Mouse (Mus musculus) CD4-positive, CD25-positive, alpha-beta regulatory T cell, adult 2 months (primary cell): ENCODE measurements at regions not wholly inside any gene's neighbourhood (a gene's known extent, or its start where the extent isn't known, plus 50 kb on each side); places are given as distances from the start of the nearest gene placed in this dataset.
"Not testable (repeated sequence)": the region's sequence is repeated elsewhere in the genome, so short reads cannot be mapped to it uniquely, and the experiment has no call there.

Experiments
- DNase-seq: peaks from one replicate; pipeline ENCODE4 v3.0.0-alpha.2; 2012; ENCODE audit warnings: low read depth, low spot score

DNA sequence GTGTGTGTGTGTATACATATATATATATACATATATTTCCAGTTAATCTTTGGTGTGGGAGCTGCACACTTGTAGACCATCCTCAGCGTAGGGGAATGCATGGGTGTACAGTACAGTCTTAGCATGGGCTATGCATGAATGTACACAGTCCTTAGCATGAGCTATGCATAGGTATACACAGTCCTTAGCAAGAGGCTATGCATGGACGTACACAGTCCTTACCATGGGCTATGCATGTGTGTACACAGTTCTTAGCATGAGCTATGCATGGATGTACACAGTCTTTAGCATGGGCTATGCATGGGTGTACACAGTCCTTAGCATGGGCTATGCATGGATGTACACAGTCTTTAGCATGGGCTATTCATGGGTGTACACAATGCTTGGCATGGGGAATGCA lies 70.5 kb downstream of the Rchy1 start:
- DNase-seq: no peak

DNA sequence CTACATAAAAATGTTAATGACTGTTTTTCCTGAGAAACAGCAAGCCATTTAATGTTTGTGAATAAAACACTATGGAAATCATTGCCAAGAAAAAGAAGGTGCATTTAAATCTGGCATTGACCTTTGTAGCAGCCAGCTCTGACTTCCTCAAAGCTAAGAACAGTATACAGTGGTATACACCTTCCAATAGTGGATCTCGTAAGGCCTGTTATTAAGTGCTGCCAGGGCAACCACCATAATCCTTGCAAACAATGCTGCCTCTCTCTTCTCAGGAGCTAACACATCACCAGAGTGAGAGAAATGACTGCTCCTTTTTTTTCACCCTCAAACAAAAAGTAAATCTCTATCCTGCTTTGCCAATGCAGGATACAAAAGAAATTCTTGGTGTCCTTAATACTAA lies 81.1 kb downstream of the Rchy1 start:
- no peak for DNase-seq

DNA sequence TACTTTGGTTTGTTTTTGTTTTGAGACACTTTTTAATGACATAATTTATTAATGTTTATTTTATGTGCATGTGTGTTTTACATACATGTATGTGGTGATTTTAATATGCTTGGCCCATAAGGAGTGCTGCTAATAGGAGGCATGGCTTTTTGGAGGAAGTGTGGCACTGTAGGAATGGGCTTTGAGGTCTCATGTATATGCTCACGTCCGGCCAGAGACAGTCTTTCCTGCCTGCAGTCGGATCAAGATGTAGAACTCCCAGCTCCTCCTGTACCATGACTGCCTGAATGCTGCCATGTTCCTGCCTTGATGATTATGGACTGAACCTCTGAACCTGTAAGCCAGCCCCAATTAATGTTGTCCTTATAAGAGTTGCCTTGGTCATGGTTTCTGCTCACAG lies 82.6 kb downstream of the Rchy1 start:
- DNase-seq: no peak

GRCm38 (mm10) chr5:91878627-91879026 lies 84.2 kb downstream of the Rchy1 start:
- DNase-seq: no peak

- DNase-seq: no peak
Observed at GRCm38 (mm10) chr5:91876682-91877031, 86.2 kb downstream of the Rchy1 start.

DNA sequence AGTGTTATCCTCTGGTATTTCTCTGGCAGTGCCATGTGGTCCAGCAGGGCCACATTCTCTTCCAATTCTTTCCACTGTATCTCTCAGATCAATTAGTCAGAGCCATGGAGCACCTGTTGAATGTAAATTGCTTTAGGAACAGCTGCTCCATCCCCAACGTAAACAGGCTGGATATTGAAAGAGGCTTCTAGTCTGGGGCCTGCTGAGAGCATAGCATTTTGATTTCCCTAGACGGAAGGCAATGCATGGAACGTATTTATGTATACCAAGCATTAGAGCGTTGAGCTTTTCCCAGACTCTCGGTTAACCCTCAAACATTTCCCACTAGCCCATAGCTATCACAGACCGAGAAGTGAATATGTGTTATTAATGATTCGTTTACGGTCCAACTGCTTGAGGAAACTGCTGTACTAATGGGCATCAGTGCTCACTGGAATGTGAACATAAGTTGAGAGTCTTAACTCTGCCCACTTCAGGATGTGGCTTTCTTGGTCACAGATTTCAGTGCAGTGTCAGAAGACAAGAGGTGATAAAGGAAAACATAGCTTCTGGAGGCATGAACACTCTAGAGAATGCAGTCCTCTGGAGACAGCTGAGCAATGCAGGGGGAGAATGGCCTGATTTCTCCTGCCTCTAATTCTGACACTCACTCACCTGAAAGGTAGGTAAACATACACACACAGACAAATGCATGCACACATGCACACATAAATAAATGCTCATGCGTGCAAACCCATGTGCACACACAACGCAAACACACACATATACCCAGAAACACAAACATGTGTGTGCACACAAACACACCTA lies 86.8 kb downstream of the Rchy1 start:
- DNase-seq: no peak

GRCm38 (mm10) chr5:91872816-91873215 lies 90.1 kb downstream of the Rchy1 start:
- DNase-seq: no peak

DNA sequence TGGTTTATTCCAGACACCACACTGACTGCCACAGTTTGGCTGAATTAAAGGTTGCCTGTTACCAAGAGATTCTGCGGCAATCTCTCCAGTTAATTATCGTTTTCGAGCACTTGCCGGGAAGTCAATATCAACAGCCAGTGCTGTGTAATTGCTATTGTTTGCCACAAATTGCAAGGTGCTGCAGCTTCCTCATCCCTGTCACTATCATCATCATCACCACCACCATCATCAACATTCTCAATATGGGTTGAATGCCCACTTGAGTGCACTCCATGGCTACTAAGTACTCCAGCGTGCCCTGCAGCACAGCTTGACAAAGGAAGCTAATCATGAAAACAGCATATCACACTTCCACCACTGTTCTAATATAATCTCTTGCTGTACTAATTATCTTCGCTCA lies 93.1 kb downstream of the Rchy1 start:
- no peak for DNase-seq

GRCm38 (mm10) chr5:91866184-91866583 lies 96.7 kb downstream of the Rchy1 start:
- DNase-seq: no peak

GRCm38 (mm10) chr5:91865365-91865764 lies 97.5 kb downstream of the Rchy1 start:
- DNase-seq: no peak

GRCm38 (mm10) chr5:91862843-91863242 lies 100.0 kb downstream of the Rchy1 start:
- no peak for DNase-seq

DNA sequence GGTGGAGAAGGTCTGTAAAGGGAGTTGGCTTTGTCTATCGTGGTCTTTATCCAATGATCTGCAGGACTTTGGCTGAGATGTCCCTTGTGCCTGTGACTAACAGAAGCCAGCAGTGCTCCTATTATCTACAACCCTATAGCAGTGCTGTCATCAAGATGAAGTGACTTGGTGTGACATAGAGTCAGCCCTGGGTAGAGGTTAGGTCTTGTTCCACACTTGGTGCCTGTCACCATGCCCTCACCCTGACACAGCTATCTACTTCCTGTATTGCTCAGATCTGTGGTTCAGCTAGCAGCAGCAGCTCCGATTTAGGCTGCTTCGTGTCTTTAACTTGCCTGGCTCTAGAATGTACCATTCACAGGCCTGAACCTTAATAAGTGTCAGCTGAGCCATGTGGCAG lies 100.6 kb downstream of the Rchy1 start:
- no peak for DNase-seq

DNA sequence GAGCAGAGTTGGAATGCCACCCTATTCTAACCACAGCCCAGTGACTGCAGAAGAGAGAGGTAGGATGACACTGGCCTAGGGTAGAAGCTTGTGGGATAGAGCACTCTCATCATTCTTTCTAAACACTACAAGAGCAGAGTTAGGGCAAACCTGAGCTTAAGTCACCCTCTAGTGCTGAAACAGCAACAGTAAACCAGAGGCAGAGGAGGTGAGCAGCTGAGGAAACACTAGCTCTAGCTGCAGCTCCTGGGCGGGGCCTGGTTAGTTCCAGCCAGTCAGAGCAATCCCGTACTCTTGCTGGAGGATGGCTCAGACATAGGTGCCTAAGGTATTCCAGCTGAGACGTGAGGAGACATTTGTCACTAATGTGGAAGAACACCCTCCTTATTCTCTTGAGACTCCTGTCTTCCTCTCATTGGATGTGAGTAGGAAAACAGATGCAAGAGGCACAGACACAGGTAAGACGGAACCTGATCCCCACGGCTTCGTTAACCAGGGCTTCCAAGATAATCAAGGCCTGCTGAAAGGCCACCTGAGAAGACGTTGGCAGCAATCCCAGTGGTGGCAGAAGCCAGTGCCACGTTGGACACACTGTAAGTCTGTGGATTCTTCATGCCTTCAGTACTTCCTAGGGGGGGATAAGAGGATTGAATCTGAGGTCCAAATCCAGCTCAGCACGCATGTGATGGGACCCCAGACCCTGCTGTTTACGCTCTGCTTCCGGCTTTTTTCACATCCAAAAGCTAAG lies 101.3 kb downstream of the Rchy1 start:
- no peak for DNase-seq

GRCm38 (mm10) chr5:91860489-91860888 lies 102.4 kb downstream of the Rchy1 start:
- DNase-seq: no peak

DNA sequence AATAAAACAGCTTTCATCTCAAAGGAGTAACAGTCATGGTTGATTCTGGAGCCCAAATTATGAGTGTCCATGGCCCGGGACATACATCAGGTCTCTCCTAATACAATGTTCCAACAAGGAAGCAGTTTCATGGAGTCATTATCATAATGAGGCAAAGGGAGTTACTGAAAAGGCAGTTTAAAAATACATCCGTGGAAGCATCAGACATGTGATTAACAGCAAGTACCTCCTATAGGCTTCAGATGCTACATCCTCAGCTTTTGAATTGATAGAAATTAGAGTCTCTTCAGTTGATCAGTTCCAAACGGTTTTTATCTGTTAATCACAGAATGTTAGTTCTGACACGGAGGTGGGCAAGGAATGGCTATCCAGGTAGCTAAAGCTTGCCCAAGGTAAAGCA lies 110.5 kb downstream of the Rchy1 start:
- DNase-seq: no peak

DNA sequence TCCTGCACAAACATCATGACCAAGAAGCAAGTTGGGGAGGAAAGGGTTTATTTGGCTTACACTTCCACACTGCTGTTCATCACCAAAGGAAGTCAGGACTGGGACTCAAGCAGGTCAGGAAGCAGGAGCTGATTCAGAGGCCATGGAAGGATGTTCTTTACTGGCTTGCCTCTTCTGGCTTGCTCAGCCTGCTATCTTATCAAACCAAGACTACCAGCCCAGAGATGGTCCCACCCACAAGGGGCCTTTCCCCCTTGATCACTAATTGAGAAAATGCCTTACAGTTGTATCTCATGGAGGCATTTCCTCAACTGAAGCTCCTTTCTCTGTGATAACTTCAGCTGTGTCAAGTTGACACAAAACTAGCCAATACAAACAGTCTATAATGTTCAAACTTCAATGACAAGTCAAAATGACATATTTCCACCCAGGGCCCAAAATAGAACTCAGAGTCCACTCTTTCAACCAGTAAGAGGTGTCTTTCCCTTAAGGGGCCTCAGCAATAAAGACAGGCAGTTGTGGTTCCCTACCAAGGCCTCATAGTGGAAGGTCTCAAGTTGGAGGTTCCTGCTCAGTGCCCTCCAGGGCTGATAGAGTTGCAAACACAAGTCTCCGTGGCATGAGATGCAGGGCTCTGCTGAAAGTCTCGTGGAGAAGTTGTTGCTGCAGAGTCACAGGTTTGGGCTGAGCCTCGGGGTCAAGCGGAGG lies 111.9 kb downstream of the Rchy1 start:
- not testable (repeated sequence) for DNase-seq

GRCm38 (mm10) chr5:91850440-91850839 lies 112.4 kb downstream of the Rchy1 start:
- no peak for DNase-seq

GRCm38 (mm10) chr5:91849533-91849932 lies 113.3 kb downstream of the Rchy1 start:
- DNase-seq: no peak

DNA sequence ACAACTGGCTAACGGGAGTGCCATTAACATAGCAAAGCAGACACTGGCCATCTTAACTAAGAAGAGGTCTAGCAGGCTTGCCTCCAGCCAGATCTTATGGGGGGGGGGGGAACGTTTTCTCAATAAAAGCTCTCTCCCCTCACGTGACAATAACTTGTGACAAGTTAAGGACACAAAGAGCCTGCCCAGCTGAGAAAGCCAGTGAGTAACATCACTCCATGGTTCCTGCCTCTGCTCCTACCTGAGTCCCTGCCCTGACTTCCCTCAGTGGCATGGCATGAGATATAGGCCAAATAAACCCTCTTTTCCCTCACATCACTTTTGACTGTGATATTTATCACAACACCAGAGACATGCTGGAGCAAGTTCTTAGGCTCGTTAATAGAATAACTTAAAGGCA lies 113.8 kb downstream of the Rchy1 start:
- DNase-seq: no peak

- DNase-seq: no peak
Observed at GRCm38 (mm10) chr5:91848528-91848927, 114.3 kb downstream of the Rchy1 start.

GRCm38 (mm10) chr5:91843044-91843443 lies 119.8 kb downstream of the Rchy1 start:
- no peak for DNase-seq

- DNase-seq: no peak
Observed at GRCm38 (mm10) chr5:91841066-91841465, 121.8 kb downstream of the Rchy1 start.

DNA sequence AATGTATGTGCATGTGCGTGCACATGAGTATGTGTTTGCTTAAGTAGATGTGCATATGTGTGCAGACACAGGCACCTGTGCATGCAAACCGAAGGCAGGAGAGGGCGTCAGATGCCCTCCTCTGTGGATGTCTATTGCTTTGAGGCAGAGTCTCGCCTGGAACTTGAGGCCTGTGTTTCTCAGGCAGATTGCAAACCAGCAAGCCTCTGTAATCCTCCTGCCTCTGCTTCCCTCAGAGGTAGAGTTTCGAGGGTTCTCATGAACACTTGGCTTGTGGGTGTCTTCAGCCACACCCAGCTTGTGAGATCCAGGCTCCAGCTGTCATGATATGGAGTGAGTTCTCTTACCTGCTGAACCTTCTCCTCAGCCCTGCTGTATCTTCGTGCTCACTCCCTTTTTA lies 134.4 kb downstream of the Rchy1 start:
- DNase-seq: no peak
